Mouse (Mus musculus) heart, postnatal 4 days (tissue): ENCODE results near the gene Nwd1. TPM values are rescaled to one million over a fixed set of nuclear protein-coding genes. Genes with fewer than 3 reads are reported as not detected.
"Not testable (repeated sequence)": the region's sequence is repeated elsewhere in the genome, so short reads cannot be mapped to it uniquely, and the experiment has no call there.

Experiments
- DNase-seq: peaks from one replicate; pipeline ENCODE4 v3.0.0; 2021
- total RNA-seq, 2 experiments: library from RNA; stranded (reverse); gene quantifications; 2 replicates each; pipeline ENCODE4 v1.2.3; 2021

Nwd1 gene
- total RNA-seq: 1 to 10 TPM; 2.1 to 2.4 TPM

- DNase-seq: peak; percentile 92
Observed at GRCm38 (mm10) chr8:72646060-72646767, at the start of gene Nwd1. Nwd1 (plus strand) TSS chr8:72646711.

GRCm38 (mm10) chr8:72642885-72643284 lies 3.6 kb upstream of the Nwd1 start:
- DNase-seq: no peak

- peak; percentile 38 for DNase-seq
Observed at GRCm38 (mm10) chr8:72644601-72645000, 1.9 kb upstream of the Nwd1 start.

- no peak for DNase-seq
Observed at GRCm38 (mm10) chr8:72646768-72647143, 245 bp downstream of the Nwd1 start.

GRCm38 (mm10) chr8:72650697-72651096 lies 4.2 kb downstream of the Nwd1 start:
- no peak for DNase-seq

- no peak for DNase-seq
Observed at GRCm38 (mm10) chr8:72654565-72655521, 8.3 kb downstream of the Nwd1 start.

- DNase-seq: no peak
Observed at GRCm38 (mm10) chr8:72655522-72655912, 9.0 kb downstream of the Nwd1 start.

GRCm38 (mm10) chr8:72659967-72660366 lies 13.5 kb downstream of the Nwd1 start:
- DNase-seq: no peak

- DNase-seq: no peak
Observed at GRCm38 (mm10) chr8:72664107-72664652, 17.7 kb downstream of the Nwd1 start.

GRCm38 (mm10) chr8:72664757-72665156 lies 18.2 kb downstream of the Nwd1 start:
- no peak for DNase-seq

- no peak for DNase-seq
Observed at GRCm38 (mm10) chr8:72665405-72665804, 18.9 kb downstream of the Nwd1 start.

GRCm38 (mm10) chr8:72668925-72669324 lies 22.4 kb downstream of the Nwd1 start:
- no peak for DNase-seq

GRCm38 (mm10) chr8:72672802-72673201 lies 26.3 kb downstream of the Nwd1 start:
- DNase-seq: no peak

GRCm38 (mm10) chr8:72674184-72674583 lies 27.7 kb downstream of the Nwd1 start:
- DNase-seq: no peak

- no peak for DNase-seq
Observed at GRCm38 (mm10) chr8:72676436-72676835, 29.9 kb downstream of the Nwd1 start.

GRCm38 (mm10) chr8:72676844-72677243 lies 30.3 kb downstream of the Nwd1 start:
- DNase-seq: not testable (repeated sequence)

GRCm38 (mm10) chr8:72677331-72677730 lies 30.8 kb downstream of the Nwd1 start:
- no peak for DNase-seq

GRCm38 (mm10) chr8:72680133-72680532 lies 33.6 kb downstream of the Nwd1 start:
- peak; percentile 74 for DNase-seq

- DNase-seq: no peak
Observed at GRCm38 (mm10) chr8:72682051-72682687, 35.7 kb downstream of the Nwd1 start.

- DNase-seq: no peak
Observed at GRCm38 (mm10) chr8:72683010-72683521, 36.6 kb downstream of the Nwd1 start.

- not testable (repeated sequence) for DNase-seq
Observed at GRCm38 (mm10) chr8:72683572-72684099, 37.1 kb downstream of the Nwd1 start.

GRCm38 (mm10) chr8:72698349-72698926 lies 51.9 kb downstream of the Nwd1 start:
- no peak for DNase-seq
